Mouse (Mus musculus): ENCODE data around the gene Tex22. TPM values are rescaled to one million over a fixed set of nuclear protein-coding genes. Genes with fewer than 3 reads are reported as not detected.

The Tex22 gene
- polyA plus RNA-seq, 1 experiment from 2014 or later, result not detected

DNA sequence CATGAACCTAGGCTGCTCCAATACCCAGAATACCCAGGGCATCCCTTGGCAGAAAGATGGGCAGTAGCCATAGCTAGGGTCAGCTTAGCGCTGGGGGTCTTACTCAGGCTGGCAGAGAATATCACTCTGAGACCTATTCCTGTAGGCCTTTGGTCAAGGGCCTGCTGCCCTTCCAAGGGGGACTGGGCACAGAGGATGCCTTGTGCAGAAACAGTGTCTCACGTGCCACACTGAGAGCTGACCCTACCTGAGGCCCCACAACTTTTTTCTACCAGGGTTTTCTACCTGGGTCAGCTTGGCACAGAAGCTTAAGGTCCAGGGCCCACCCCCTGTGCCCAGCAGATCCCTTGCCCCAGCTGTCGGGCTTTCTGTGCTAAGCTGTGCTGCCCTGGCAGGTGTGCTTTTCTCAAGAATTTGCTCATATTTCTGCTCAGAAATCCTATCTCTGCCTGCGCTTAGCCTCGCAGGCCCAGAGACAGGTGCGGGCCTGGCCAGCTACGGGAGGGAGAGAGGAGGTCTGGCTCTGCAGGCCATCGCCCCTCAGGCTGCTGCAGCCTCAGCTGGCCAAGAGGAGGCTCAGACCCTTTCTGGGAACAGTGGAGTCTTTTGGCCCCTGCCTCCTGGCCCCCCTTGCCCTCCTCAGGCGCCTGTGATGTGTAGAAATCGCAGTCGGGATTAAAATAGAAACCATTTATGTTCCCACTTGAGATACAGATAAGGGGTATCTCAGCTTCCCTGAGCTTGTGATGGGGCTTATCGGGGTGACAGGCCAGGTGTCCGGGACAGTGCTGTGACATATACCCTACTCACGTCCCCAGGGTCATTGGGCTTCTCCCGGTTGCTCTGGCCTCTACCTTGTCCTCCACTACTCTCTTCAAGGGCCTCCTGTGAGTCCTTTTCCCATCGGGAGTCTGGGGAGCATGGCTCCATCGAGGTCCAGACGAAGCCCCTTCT is 63.2 kb downstream of the Tex22 start:
- DNase-seq (ENCODE audit: low spot score), result no peak

GRCm38 (mm10) chr12:113138291-113138690 is 64.0 kb downstream of the Tex22 start:
- DNase-seq (ENCODE audit: low spot score), result no peak

Small RNA genes within 50 kb of the gene (microRNA-seq; reads per million reads assigned to microRNA genes)
- not detected for gene Gm44471 (ENCODE audit: borderline number of aligned reads)

Other genes starting within 250 kb of the Tex22 start
- gene Cdca4, start 245.1 kb upstream of the Tex22 start, polyA plus RNA-seq (2015; fragmentation: Nextera tagmentation; extraction: Ambion mirVana), result 147 and 151 TPM in 2 replicates
- gene Gpr132, start 206.3 kb upstream of the Tex22 start, polyA plus RNA-seq (2015; fragmentation: Nextera tagmentation; extraction: Ambion mirVana), result 26.6 and 28.5 TPM in 2 replicates
- gene Jag2, start 144.7 kb upstream of the Tex22 start, polyA plus RNA-seq (2015; fragmentation: Nextera tagmentation; extraction: Ambion mirVana), result 8.3 and 10.2 TPM in 2 replicates
- gene Nudt14, start 132.4 kb upstream of the Tex22 start, polyA plus RNA-seq (2015; fragmentation: Nextera tagmentation; extraction: Ambion mirVana), result 93.9 and 98.4 TPM in 2 replicates
- gene Btbd6, start 98.0 kb upstream of the Tex22 start, polyA plus RNA-seq (2015; fragmentation: Nextera tagmentation; extraction: Ambion mirVana), result 16.4 and 18.0 TPM in 2 replicates
- gene Brf1, start 73.8 kb upstream of the Tex22 start, polyA plus RNA-seq (2015; fragmentation: Nextera tagmentation; extraction: Ambion mirVana), result 70.8 and 89.0 TPM in 2 replicates
- gene Pacs2, start 60.0 kb upstream of the Tex22 start, polyA plus RNA-seq (2015; fragmentation: Nextera tagmentation; extraction: Ambion mirVana), result 5.2 and 6.4 TPM in 2 replicates
- gene Mta1, start 23.8 kb downstream of the Tex22 start, polyA plus RNA-seq (2015; fragmentation: Nextera tagmentation; extraction: Ambion mirVana), result 11.7 and 13.6 TPM in 2 replicates
- 113 and 122 TPM in 2 replicates for gene Crip2, start 65.7 kb downstream of the Tex22 start, polyA plus RNA-seq (2015; fragmentation: Nextera tagmentation; extraction: Ambion mirVana)
- 2,725 and 3,094 TPM in 2 replicates for gene Crip1, start 71.8 kb downstream of the Tex22 start, polyA plus RNA-seq (2015; fragmentation: Nextera tagmentation; extraction: Ambion mirVana)
- 49.4 and 71.1 TPM in 2 replicates for gene Tedc1, start 81.9 kb downstream of the Tex22 start, polyA plus RNA-seq (2015; fragmentation: Nextera tagmentation; extraction: Ambion mirVana)
- 35.5 and 37.2 TPM in 2 replicates for gene Tmem121, start 111.4 kb downstream of the Tex22 start, polyA plus RNA-seq (2015; fragmentation: Nextera tagmentation; extraction: Ambion mirVana)